Mouse (Mus musculus): ENCODE results near the gene Cspg4.

- no peak for TF ChIP-seq CTCF (conservative IDR thresholded peaks at IDR 0.05; ENCODE audit: insufficient read depth, insufficient read length, low read depth, low read length)
- TF ChIP-seq POLR2A (IDR thresholded peaks at IDR 0.05; ENCODE audit: low read depth, low read length), result no peak
Measured at GRCm38 (mm10) chr9:56870778-56871177, 5.9 kb downstream of the Cspg4 start.
